Mouse (Mus musculus) T-helper 1 cell (primary cell): ENCODE results near the gene Tspan8.

Experiments
- in situ Hi-C: fragments of 300-600 bp; cut with MboI, MseI; formaldehyde crosslinking; loops from one replicate; pipeline ENCODE4 v1.15.1; 2025; ENCODE audit warnings: high pct_unique_total_duplicates

Tspan8 gene

DNA sequence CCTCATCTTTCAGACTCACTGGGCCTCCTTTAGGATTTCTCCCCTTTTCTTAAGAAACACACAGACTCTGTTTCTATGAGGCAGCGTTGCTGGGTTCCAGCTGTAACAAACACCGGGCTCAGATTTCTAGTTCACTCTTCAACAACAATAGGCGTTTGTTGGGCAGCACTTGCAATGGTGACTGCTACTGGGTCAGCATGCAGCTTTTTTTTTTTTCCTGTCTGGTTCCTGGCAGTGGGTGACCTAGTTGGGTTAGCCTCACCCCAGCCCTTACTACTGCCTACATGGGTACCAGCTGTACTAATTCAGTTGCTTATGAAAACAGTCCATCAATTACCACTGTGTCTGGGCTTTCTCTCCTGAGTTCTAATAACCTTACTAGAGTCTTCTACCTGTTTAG lies 14.1 kb downstream of the Tspan8 start:
- in situ Hi-C loops = no loop called here

DNA sequence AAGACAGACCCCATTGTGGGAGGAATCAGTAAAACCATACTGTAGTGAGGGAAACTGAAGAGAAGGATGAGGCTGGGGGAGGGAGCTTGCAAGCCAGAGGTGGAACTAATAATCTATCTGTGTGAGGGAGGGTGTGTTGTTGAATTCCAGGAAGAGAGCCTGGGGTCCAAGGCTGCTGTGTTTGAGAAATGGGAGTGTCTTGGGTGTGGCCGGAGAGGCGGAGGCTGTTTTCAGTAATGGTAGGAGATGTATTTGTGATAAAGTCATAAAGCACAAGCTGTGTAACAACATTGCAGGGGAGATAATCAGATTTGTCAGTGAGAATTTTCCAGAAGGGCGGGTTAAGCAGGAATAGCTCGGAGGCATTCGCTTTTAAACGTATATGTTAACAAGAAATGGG lies 17.4 kb downstream of the Tspan8 start:
- in situ Hi-C loops = no loop called here

DNA sequence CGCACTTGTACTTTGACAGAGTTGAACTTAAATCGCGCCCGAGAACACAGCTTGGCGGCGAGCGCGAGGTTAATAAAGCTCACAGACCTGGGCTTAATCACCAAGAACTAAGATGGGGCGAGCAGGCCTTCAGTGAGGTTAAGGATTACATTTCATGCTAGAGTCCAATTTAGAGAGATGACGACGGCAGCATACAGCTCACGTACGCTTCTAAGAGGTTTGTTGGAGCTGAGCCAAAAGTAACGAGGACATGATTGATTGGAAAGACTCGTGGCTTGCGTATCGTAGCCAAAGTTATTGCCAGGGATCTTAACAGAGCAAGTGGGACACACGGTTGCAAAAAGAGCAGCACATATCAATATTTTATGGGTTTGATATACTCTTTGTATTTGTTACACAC lies 30.3 kb downstream of the Tspan8 start:
- in situ Hi-C loops = no loop called here

DNA sequence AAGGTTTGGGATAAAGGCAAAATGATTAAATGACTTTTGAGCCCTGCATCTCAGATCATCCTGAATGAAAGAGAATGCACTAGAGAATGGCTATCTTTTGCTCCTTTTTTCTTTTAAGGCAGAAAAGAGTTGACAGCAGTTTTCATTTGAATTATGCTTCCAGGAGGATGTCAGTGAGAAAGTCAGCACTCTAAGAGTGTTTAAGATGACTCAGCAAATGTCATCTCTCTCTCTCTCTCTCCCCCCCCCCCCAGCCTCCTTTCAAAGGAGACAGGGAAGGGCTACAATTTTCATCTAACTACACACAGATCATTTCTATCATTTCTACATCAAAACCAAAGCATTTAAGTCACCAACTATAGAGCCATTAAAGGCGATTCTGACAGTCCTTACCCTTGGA lies 31.9 kb downstream of the Tspan8 start:
- in situ Hi-C loops = no loop called here

DNA sequence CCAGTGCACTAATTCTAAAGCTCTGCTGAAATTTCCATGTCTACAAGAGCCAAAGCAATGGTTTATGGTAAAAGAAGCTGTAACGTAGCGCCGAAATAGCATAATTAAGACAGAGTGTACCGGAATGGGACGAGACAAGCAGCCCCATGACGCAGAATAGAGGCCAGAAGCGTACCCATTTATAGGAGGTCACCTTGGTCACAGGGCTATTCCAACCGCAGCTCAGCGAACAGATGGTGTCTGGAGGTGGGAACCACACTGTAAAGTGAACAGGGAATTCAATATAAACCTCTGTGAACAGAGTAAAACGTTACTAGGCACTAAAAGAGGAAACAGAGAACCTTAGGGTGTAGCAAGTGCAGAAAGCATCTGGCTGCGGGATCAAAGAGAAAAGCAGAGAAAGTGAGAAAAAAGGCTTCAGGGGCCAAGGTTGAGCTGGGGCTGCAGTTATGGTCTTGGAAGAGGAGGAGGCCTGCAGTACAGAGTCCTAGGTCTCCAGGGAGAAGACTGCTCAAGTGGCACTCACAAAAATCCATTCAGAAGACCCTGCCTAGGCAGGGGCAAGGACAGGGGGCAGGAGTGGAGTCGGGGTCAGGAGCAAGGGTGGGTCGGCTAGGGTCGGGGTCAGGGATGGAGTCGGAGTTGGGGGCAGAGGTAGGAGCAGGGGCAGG lies 43.7 kb downstream of the Tspan8 start:
- in situ Hi-C loops = no loop called here

DNA sequence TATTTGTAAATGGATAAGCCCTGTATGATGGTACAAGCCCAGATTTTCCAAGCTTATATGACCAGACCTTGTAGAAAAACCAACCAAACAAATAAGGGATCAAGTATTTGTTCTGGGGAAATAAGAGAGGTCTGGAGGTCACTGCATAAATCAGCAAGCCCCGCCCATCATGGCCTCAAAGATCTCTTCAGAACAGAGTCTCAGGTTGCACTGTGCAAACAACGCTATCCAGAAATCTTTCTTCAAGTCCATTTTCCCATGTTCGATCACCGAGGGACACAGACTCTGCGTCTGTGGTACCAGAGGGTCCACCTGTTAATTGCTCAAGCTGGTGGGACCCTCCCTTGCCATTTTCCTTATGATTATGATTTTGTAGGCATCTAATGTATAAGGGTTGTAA lies 45.3 kb downstream of the Tspan8 start:
- in situ Hi-C loops = no loop called here

DNA sequence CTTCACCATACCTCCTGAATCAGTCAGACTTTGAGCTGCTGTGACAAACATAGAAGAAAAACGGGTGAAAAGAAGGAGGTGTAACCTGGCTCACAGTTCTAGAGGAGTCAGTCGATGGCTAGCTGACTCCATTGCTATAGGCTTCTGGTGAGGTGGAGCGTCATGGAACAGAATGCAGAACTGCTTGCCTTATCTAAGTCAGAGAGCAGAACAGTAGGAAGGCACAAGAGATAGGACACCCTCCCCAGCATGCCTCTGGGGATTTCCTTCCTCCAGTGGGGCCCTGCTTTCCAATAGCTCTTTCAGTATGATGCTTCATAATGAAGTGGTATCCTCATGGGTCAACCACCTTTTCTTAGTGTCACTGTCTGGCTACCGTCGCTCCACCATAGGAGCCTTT lies 66.1 kb downstream of the Tspan8 start:
- in situ Hi-C loops = no loop called here

DNA sequence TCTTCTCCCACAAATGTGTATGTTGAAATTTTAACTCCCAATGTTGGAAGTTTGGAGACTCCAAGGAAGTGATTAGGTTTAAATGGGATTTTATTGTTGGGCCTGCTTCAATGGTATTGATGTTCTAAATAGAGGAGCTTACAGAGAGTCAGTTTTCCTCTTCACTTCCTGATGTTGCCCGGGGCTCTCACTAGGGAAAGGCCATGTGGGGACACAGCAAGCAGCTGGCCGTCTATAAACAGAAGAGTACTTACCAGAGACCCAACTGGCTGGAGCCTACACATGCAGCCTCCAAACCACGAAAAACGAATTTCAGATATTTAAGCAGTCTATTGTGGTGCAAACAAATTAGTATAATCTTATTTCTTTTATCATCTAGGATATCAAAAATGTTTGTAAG lies 75.3 kb downstream of the Tspan8 start:
- in situ Hi-C loops = no loop called here

DNA sequence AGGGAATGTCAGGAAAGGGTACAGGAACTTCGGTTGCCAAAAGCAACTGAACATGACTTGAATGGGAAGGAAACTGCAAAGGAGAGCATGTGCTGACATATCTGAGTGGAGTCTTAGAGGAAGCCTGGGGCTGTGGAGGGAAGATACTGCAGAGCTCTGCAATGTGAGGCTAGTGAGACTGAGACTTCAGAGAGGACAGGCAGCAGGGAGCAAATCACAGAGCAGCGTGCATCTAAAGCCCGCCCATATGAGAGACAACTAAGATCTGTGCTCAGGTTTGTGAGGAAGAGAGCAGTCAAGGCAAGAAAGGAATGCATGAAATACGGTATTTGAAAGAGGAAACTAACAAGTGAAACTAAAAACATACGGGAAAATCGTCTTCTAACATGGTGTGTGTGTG lies 76.3 kb downstream of the Tspan8 start:
- in situ Hi-C loops = no loop called here

DNA sequence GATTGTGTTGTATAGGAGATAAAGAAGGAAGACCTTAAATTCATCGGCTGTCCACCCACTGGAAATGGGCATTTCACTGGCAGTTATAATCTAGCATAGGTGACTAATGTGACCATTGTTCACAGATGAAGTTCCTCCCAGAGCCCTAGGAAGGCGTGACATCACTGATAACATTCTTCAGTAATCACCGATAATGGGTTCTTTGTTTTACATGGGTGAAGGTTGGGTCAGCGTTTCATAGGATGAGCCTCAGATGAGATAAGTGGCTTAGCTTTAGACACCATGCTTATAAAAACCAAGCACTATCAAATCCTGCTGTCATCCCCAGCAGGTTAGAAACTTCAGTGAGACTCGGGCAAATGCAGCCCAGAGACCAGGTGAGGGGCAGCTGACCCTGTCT lies 77.4 kb downstream of the Tspan8 start:
- in situ Hi-C loops = no loop called here

DNA sequence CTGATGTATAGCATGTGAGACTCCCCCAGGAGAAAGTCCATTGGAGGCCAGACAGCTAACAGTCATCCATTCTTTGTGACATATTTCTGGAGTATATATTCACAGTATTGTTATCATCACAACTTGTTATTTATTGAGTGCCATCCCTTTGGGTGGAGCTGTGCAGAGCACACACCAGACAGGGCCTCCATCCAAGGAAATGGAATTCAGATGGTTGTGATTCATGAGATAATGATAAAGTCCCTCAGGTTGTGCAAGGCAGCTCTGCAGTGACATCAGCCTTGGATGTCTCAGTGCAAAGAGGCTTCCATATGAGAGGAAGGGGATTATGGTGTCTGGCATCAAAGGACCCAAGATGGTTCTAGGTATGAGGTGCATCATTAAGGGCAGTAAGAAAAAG lies 80.1 kb downstream of the Tspan8 start:
- in situ Hi-C loops = no loop called here

DNA sequence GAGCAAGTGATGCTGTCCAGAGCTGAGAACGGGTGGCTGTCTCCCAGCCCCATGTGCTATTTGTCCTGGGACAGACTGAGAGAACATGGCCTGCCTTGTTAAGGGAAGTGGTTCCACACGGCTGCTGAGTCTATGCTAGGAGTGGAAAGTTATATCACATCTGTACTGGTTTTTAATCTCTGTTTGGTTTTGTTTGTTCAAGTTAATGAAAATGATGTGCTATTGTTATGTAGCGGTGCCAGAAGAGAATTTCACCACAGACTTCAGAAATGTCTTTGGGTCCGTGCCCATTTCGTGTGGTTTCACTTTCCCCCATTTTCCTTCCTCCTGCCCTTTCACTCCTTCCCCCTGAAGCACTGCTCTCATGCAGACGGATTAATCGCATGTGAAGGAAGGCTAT lies 80.6 kb downstream of the Tspan8 start:
- in situ Hi-C loops = no loop called here
